Mouse (Mus musculus) embryonic fibroblast, embryonic 13.5 days (primary cell): ENCODE results near the gene Tmem267. TPM values are rescaled to one million over a fixed set of nuclear protein-coding genes. Genes with fewer than 3 reads are reported as not detected.
A peak's percentile ranks its signal among the peaks of the same experiment; 100 is the strongest.
"Not testable (repeated sequence)": the region's sequence is repeated elsewhere in the genome, so short reads cannot be mapped to it uniquely, and the experiment has no call there.

ENCODE experiments used
- H3K27ac ChIP-seq: 2 replicates; pipeline ENCODE4 v1.5.1; 2012; ENCODE audit warnings: low read length, control low read depth, inconsistent platforms; ENCODE audit not compliant: insufficient read depth
- H3K4me1 ChIP-seq: 2 replicates; pipeline ENCODE4 v1.6.1; 2011; ENCODE audit warnings: low read length; ENCODE audit not compliant: control insufficient read depth, insufficient read depth
- H3K4me3 ChIP-seq: 2 replicates; pipeline ENCODE4 v1.5.1; 2011; ENCODE audit warnings: mild to moderate bottlenecking, control low read depth, low read length; ENCODE audit not compliant: insufficient read depth
- CTCF ChIP-seq: IDR thresholded peaks from 2 replicates; pipeline ENCODE4 v1.5.1; 2011; ENCODE audit warnings: mild to moderate bottlenecking, control low read depth, low read length, moderate library complexity, borderline replicate concordance; ENCODE audit not compliant: insufficient read depth
- POLR2A ChIP-seq: IDR thresholded peaks from 2 replicates; pipeline ENCODE4 v1.6.1; 2011; ENCODE audit warnings: low read depth, mild to moderate bottlenecking, control low read depth, low read length, moderate library complexity
- polyA plus RNA-seq: library from polyadenylated mRNA; stranded (reverse); fragments of >200 nt; gene quantifications from 2 replicates; pipeline ENCODE4 v1.2.4, GENCODE M21; 2011; ENCODE audit warnings: low read depth; ENCODE audit not compliant: missing spikeins, insufficient read length

Gene Tmem267
- polyA plus RNA-seq, 1 experiment, result 28.0 TPM

DNA sequence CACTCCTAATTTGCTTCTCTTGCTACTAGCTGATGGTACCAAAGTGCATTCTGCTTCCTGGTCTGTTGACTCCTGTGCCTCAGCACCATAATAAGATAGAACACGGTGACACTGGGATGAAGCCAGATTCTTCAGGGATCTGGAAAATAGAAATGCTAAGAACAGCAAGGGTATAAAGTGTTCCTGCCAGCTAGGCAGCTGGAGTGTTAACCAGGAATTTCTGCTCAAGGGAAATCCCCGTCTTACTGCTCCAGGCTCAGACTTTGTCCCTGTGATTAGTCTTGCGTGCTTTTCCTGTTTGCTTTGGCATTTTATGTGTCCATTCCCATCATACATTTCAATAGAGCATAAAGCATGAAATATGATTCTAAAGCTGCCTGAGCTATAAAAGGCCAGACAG, 131.9 kb downstream of the Tmem267 start:
- Histone ChIP-seq H3K4me1 (peaks cover 4% of the 10 kb centered on the region; the same call in 1 of the 2 replicates), H3K4me3 (no peak overlapping the region), H3K27ac (0 out of 2 replicates have a peak overlapping the region, but pooled peaks have one; percentile 48)
- TF ChIP-seq POLR2A (no peak), CTCF (no peak)

DNA sequence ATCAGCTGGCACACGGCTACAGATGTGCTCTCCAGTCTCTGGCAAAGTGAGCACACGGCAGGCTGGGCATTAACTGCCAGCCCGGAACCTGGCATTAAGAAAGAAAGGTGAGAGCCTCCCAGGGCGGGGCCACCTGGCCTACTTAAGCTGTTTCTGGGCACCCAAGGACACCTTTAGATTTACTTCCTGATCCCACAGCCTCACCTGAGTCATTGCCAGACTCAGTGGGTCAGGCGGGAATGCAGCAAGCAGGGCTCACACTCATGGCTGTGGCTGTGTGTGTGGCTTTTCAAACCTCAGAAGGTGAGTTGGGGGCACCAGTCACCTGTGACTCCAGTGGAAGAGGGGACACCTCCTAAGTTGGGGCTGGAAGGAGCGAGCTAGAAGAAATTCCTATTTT, 135.8 kb downstream of the Tmem267 start, which contains the start of gene Ccl28:
TSS of gene Ccl28 (plus strand) at position 186 of the 400 bp plus-strand sequence.
- TF ChIP-seq POLR2A, result no peak
- no peak for TF ChIP-seq CTCF
- Histone ChIP-seq H3K4me1 (peaks cover 4% of the 10 kb centered on the region; the same call in 1 of the 2 replicates), H3K27ac (no peak within 1 kb of the TSS), H3K4me3 (no peak within 1 kb of the TSS)

- not testable (repeated sequence) for H3K27ac ChIP-seq, H3K4me1 ChIP-seq, H3K4me3 ChIP-seq
- peak; percentile 74; the same call in 1 of the 2 replicates for TF ChIP-seq CTCF
Measured at GRCm38 (mm10) chr13:119625952-119626351, 138.1 kb downstream of the Tmem267 start.

- peak overlapping the region; percentile 27 for H3K4me3 ChIP-seq
- TF ChIP-seq CTCF (no peak), POLR2A (peak; percentile 75)
- no peaks in the 10 kb centered on the region; the same call in 1 of the 2 replicates for H3K4me1 ChIP-seq
- H3K27ac ChIP-seq, result no peak overlapping the region
Measured at GRCm38 (mm10) chr13:119631482-119632155, 143.8 kb downstream of the Tmem267 start.

DNA sequence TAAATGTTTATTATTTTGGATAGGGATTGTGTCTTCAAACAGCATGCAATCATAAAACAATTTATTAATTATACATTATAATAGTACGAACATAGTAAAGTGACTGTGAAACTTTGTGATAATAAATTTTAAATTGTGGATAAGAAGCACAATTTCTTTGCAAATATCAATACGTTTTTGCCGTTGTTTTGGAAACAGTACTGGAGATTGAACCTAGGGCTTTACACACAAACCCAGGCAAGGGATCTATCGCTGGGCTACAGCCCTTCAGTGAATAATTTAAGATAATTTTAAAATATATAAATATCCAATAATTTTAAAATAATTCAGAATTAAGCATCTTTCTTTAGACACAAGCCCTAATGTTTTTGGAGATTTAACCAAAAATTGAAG, 144.3 kb downstream of the Tmem267 start:
- Histone ChIP-seq H3K4me1 (no peaks in the 10 kb centered on the region; the same call in 1 of the 2 replicates), H3K4me3 (no peak overlapping the region), H3K27ac (no peak overlapping the region)
- no peak for TF ChIP-seq POLR2A
- TF ChIP-seq CTCF, result no peak

- Histone ChIP-seq H3K4me3 (no peak overlapping the region), H3K4me1 (no peaks in the 10 kb centered on the region; the same call in 1 of the 2 replicates), H3K27ac (no peak overlapping the region)
- TF ChIP-seq POLR2A, result no peak
- no peak for TF ChIP-seq CTCF
Measured at GRCm38 (mm10) chr13:119635496-119635895, 147.7 kb downstream of the Tmem267 start.

- TF ChIP-seq POLR2A (no peak), CTCF (no peak)
- Histone ChIP-seq H3K4me3 (no peak overlapping the region), H3K27ac (no peak overlapping the region), H3K4me1 (no peaks in the 10 kb centered on the region; the same call in 1 of the 2 replicates)
Measured at GRCm38 (mm10) chr13:119637837-119638236, 150.0 kb downstream of the Tmem267 start.

GRCm38 (mm10) chr13:119638449-119638848, 150.6 kb downstream of the Tmem267 start:
- no peak for TF ChIP-seq POLR2A
- no peak for TF ChIP-seq CTCF
- no peak overlapping the region for H3K27ac ChIP-seq
- H3K4me3 ChIP-seq, result no peak overlapping the region
- H3K4me1 ChIP-seq, result no peaks in the 10 kb centered on the region; the same call in 1 of the 2 replicates

- H3K27ac ChIP-seq, result no peak overlapping the region
- TF ChIP-seq POLR2A (no peak), CTCF (no peak)
- H3K4me3 ChIP-seq, result no peak overlapping the region
- H3K4me1 ChIP-seq, result no peaks in the 10 kb centered on the region; the same call in 1 of the 2 replicates
Measured at GRCm38 (mm10) chr13:119639302-119639701, 151.5 kb downstream of the Tmem267 start.

DNA sequence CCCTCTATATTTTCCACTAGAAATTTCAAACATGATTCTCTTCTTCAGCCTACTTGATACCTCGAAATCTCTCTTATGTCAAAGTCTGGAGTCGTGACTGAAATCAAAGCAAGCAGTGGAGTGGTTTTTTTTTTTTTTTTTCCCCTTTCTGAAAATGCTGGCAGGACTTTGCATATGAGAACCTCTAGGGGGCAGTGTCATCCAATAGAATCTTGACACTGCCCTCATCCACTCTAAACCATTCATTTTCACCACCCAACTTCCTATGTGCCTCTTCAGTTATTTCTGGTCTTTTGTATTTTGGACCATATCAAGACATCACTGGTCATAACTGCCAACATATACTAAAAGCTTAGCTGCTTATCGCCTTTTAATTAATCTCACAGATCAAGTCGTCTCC, 152.7 kb downstream of the Tmem267 start:
- TF ChIP-seq CTCF (no peak), POLR2A (no peak)
- H3K4me3 ChIP-seq, result no peak overlapping the region
- no peaks in the 10 kb centered on the region for H3K4me1 ChIP-seq
- no peak overlapping the region for H3K27ac ChIP-seq

- H3K27ac ChIP-seq, result no peak overlapping the region
- H3K4me1 ChIP-seq, result no peaks in the 10 kb centered on the region
- H3K4me3 ChIP-seq, result no peak overlapping the region
- TF ChIP-seq POLR2A (no peak), CTCF (no peak)
Measured at GRCm38 (mm10) chr13:119641145-119641544, 153.3 kb downstream of the Tmem267 start.
